Mouse (Mus musculus): ENCODE data around the gene Rprd1b. TPM values are rescaled to one million over a fixed set of nuclear protein-coding genes. Genes with fewer than 3 reads are reported as not detected.
A peak's percentile ranks its signal among the peaks of the same experiment; 100 is the strongest.

Gene Rprd1b
- polyA plus RNA-seq (2015; fragmentation: Nextera tagmentation; extraction: Ambion mirVana): 39.3 and 41.5 TPM in 2 replicates

DNA sequence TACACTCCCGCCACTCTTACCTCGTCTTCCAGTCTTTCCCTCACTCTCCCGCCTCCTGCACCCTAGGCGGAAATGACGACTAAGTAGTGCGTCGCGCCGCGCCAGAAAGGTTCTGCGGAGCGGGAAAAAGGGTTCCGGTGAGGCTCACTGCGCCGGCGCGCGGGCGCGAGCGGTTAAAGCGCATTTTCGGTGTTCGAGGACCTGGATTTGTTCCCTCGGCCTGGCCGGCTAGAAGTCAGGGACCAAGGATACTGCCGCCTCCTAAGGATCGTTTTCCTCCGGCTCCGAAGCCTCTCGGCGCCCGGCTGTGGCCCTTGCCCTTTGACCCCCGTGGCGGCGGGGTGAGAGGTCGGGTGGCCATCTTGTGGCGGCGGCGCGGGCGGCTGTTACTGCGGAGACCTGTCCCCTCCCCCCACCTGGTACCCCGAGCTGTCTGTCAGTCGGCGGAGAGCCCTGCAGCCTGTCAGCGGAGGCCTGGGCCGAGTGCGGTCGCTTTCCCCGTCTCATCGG lies at the start of gene Rprd1b, which contains the start of gene Tti1:
Rprd1b (plus strand) TSS at position 144 of the 510 bp plus-strand sequence.
Tti1 (minus strand) TSS at position 80 of the 510 bp plus-strand sequence.
- peak within 1 kb of the TSS; percentile 95 for H3K4me3 ChIP-seq
- ATAC-seq (ENCODE audit: insufficient number of reproducible peaks, low FRiP score, low TSS enrichment, low read depth): peak; percentile 91
- no peaks in the 10 kb centered on the region for H3K27me3 ChIP-seq
- 0 out of 2 replicates have a peak, but pooled peaks cover 2% of the 10 kb centered on the region for H3K36me3 ChIP-seq
- H3K4me2 ChIP-seq: peak within 1 kb of the TSS; percentile 64
- under 1% methylated on average over 52 of the region's 52 CpGs for WGBS
- H3K4me1 ChIP-seq: peaks cover 25% of the 10 kb centered on the region
- H3K27ac ChIP-seq: peak within 1 kb of the TSS; percentile 98
- no peaks in the 10 kb centered on the region for H3K9me3 ChIP-seq
- peak within 1 kb of the TSS; percentile 94 for H3K9ac ChIP-seq

DNA sequence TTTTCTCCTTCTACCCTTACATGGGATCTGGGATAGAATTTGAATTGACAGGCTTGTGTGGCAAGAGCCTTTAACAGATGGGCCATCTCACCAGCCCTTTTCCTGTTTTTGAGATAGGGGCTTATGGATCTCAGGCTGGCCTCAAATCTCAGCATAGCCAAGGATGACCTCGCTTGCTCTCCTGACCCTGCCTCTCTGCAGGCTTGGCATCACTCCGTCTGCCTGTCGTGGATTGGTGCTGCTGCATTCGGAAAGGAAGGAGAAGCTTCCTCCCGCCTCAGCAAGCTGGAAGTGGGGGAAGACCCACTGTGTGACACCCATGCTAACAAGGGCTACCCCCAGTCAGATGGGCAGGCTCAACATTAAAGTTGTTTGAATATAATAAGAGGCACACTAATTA lies 49.1 kb upstream of the Rprd1b start:
- H3K9ac ChIP-seq: no peak overlapping the region
- H3K4me1 ChIP-seq: peaks cover 15% of the 10 kb centered on the region
- H3K9me3 ChIP-seq: no peaks in the 10 kb centered on the region
- H3K36me3 ChIP-seq: peaks cover 16% of the 10 kb centered on the region
- H3K4me2 ChIP-seq: no peak overlapping the region
- H3K4me3 ChIP-seq: no peak overlapping the region
- no peak overlapping the region for H3K27ac ChIP-seq
- WGBS: 68% methylated on average over 5 of the region's 5 CpGs
- no peak for ATAC-seq (ENCODE audit: insufficient number of reproducible peaks, low FRiP score, low TSS enrichment, low read depth)
- H3K27me3 ChIP-seq: peaks cover 4% of the 10 kb centered on the region; the same call in 1 of the 2 replicates

DNA sequence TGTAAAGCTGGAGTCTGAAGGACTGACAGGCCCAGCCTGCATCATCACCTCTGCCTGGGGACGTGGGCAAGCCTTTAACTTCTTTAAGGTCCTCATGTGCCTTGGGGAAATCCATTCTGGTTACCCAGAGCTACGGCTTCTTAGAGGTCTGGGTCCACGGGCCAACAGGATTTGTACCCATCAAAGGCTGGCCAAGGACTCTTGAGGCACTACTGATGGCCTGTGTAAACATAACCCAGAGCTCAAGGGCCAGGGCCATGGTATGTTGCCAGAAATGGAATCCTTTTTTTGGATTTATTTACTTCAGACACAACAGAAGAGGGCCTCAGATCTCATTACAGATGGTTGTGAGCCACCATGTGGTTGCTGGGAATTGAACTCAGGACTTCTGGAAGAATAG lies 45.6 kb upstream of the Rprd1b start:
- no peaks in the 10 kb centered on the region for H3K4me1 ChIP-seq
- 79% methylated on average over 3 of the region's 3 CpGs for WGBS
- H3K4me2 ChIP-seq: no peak overlapping the region
- no peak for ATAC-seq (ENCODE audit: insufficient number of reproducible peaks, low FRiP score, low TSS enrichment, low read depth)
- no peak overlapping the region for H3K9ac ChIP-seq
- H3K9me3 ChIP-seq: no peaks in the 10 kb centered on the region
- no peaks in the 10 kb centered on the region for H3K27me3 ChIP-seq
- H3K36me3 ChIP-seq: peaks cover 26% of the 10 kb centered on the region
- no peak overlapping the region for H3K27ac ChIP-seq
- no peak overlapping the region for H3K4me3 ChIP-seq

- H3K9me3 ChIP-seq: no peaks in the 10 kb centered on the region
- WGBS: 86% methylated on average over 4 of the region's 4 CpGs
- H3K27me3 ChIP-seq: no peaks in the 10 kb centered on the region
- no peaks in the 10 kb centered on the region for H3K4me1 ChIP-seq
- H3K4me3 ChIP-seq: no peak overlapping the region
- H3K4me2 ChIP-seq: no peak overlapping the region
- peaks cover 26% of the 10 kb centered on the region for H3K36me3 ChIP-seq
- ATAC-seq (ENCODE audit: insufficient number of reproducible peaks, low FRiP score, low TSS enrichment, low read depth): no peak
- H3K9ac ChIP-seq: no peak overlapping the region
- no peak overlapping the region for H3K27ac ChIP-seq
These were observed 45.0 kb upstream of the Rprd1b start for GRCm38 (mm10) chr2:157983276-157983675.

DNA sequence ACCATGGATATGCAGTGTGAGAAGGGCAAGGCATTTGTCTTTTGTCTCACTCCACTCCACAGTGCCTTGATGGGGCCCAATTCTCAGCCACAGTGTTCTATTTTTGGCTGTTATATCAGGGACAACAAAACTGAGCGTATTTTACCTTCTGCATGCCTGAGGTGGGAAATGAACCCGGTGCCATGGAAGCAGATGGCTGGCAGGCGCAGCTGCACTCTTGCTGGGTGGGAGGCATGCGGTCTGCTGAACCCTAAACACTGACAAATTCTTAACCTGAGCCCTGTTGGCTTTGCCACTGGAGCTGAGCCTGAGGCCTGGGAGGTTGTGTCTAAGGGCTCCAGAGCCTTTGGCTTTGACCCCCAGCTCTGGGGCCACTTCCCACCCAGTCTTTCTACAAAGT lies 42.7 kb upstream of the Rprd1b start:
- 77% methylated on average over 4 of the region's 4 CpGs for WGBS
- ATAC-seq (ENCODE audit: insufficient number of reproducible peaks, low FRiP score, low TSS enrichment, low read depth): no peak
- Histone ChIP-seq H3K4me2 (no peak overlapping the region), H3K36me3 (peaks cover 41% of the 10 kb centered on the region), H3K27ac (no peak overlapping the region), H3K4me3 (no peak overlapping the region), H3K27me3 (no peaks in the 10 kb centered on the region), H3K4me1 (no peaks in the 10 kb centered on the region), H3K9ac (no peak overlapping the region), H3K9me3 (no peaks in the 10 kb centered on the region)

- no peaks in the 10 kb centered on the region for H3K27me3 ChIP-seq
- H3K4me3 ChIP-seq: no peak overlapping the region
- no peak overlapping the region for H3K4me2 ChIP-seq
- H3K36me3 ChIP-seq: peaks cover 41% of the 10 kb centered on the region
- no peaks in the 10 kb centered on the region for H3K4me1 ChIP-seq
- no peaks in the 10 kb centered on the region for H3K9me3 ChIP-seq
- WGBS: 82% methylated on average over 6 of the region's 6 CpGs
- H3K9ac ChIP-seq: no peak overlapping the region
- no peak for ATAC-seq (ENCODE audit: insufficient number of reproducible peaks, low FRiP score, low TSS enrichment, low read depth)
- H3K27ac ChIP-seq: no peak overlapping the region
These were observed 42.1 kb upstream of the Rprd1b start for GRCm38 (mm10) chr2:157986235-157986634.

DNA sequence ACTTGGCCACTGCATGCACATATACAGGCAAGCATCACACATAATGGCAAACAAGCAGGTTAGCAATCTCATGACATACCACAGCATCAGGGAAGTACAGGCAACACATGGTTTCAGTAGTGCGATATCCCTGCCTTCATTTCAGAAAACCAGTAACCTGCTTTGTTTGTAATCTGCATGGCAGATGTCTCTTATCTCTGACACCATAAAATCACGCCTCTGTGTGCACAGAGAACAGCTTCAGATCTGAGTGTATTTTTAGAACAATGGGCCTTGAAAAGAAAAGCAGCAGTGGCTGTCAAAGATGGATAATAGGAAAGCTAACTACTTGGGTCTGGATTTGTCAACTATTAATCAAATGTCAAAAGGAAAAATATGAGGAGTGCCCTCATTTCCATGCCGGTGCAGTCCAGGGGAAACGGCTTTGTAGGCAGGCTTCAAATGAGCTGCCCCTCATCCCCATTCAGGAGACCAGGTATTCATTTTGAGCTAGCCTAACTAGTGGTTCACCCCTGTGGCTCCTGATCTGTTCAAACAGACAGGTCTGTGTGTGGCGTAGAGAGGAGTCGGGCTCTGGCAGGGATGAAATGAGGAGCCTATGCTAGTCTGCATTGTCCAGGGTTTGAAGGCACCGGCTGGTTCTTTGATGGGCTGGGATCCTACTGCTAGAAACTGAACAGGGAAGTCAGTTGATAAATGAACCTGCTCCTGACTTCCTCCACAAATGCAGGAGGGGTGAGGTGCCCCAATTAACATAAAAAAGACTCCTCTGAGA lies 39.7 kb upstream of the Rprd1b start:
- Histone ChIP-seq H3K9me3 (no peaks in the 10 kb centered on the region), H3K36me3 (peaks cover 50% of the 10 kb centered on the region), H3K9ac (no peak overlapping the region), H3K4me2 (no peak overlapping the region), H3K27me3 (no peaks in the 10 kb centered on the region), H3K4me3 (no peak overlapping the region), H3K4me1 (no peaks in the 10 kb centered on the region), H3K27ac (no peak overlapping the region)
- 72% methylated on average over 7 of the region's 7 CpGs for WGBS
- no peak for ATAC-seq (ENCODE audit: insufficient number of reproducible peaks, low FRiP score, low TSS enrichment, low read depth)

- no peaks in the 10 kb centered on the region for H3K4me1 ChIP-seq
- H3K36me3 ChIP-seq: peaks cover 60% of the 10 kb centered on the region
- whole genome bisulfite sequencing: 76% methylated on average over 2 of the region's 2 CpGs
These were observed 38.4 kb upstream of the Rprd1b start for GRCm38 (mm10) chr2:157989946-157990345.

DNA sequence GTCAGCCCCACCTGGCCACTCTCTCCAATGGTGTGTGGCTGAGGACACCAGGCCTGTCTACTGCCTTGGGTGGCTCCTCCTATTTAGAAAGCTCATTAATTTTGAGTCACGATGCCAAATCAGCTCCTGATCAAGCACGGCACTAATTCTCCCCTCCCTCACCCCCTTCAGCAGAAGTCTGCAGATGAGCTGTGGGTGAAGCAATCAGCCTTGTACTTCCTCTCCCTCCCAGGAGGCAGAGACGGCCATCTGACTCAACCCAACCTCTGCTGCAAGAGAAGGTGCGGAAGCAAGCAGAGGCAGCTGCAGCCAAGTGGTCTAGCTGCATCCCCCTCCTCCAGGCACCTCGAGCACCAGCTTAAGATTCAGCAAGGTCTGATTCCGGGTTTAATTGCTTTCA lies 37.3 kb upstream of the Rprd1b start:
- no peaks in the 10 kb centered on the region for H3K9me3 ChIP-seq
- 58% methylated on average over 6 of the region's 6 CpGs for WGBS
- no peaks in the 10 kb centered on the region for H3K4me1 ChIP-seq
- H3K27me3 ChIP-seq: no peaks in the 10 kb centered on the region
- H3K9ac ChIP-seq: no peak overlapping the region
- no peak overlapping the region for H3K4me2 ChIP-seq
- no peak for ATAC-seq (ENCODE audit: insufficient number of reproducible peaks, low FRiP score, low TSS enrichment, low read depth)
- no peak overlapping the region for H3K4me3 ChIP-seq
- no peak overlapping the region for H3K27ac ChIP-seq
- H3K36me3 ChIP-seq: peaks cover 68% of the 10 kb centered on the region

More at GRCm38 (mm10) chr2:157989946-157990345, 38.4 kb upstream of the Rprd1b start:
- Histone ChIP-seq H3K27ac (no peak overlapping the region), H3K9me3 (no peaks in the 10 kb centered on the region), H3K4me2 (no peak overlapping the region), H3K9ac (no peak overlapping the region), H3K27me3 (no peaks in the 10 kb centered on the region), H3K4me3 (no peak overlapping the region)
- no peak for ATAC-seq (ENCODE audit: insufficient number of reproducible peaks, low FRiP score, low TSS enrichment, low read depth)

- no peaks in the 10 kb centered on the region for H3K9me3 ChIP-seq
- 84% methylated on average over 4 of the region's 4 CpGs for WGBS
- no peak overlapping the region for H3K9ac ChIP-seq
- H3K36me3 ChIP-seq: peaks cover 73% of the 10 kb centered on the region
- no peak overlapping the region for H3K4me3 ChIP-seq
- no peak for ATAC-seq (ENCODE audit: insufficient number of reproducible peaks, low FRiP score, low TSS enrichment, low read depth)
- H3K27me3 ChIP-seq: no peaks in the 10 kb centered on the region
- no peak overlapping the region for H3K27ac ChIP-seq
- no peak overlapping the region for H3K4me2 ChIP-seq
- no peaks in the 10 kb centered on the region for H3K4me1 ChIP-seq
These were observed 35.8 kb upstream of the Rprd1b start for GRCm38 (mm10) chr2:157992501-157992900.

- no peaks in the 10 kb centered on the region for H3K27me3 ChIP-seq
- H3K4me2 ChIP-seq: no peak overlapping the region
- H3K4me1 ChIP-seq: no peaks in the 10 kb centered on the region
- H3K27ac ChIP-seq: no peak overlapping the region
- no peaks in the 10 kb centered on the region for H3K9me3 ChIP-seq
- no peak overlapping the region for H3K4me3 ChIP-seq
- H3K9ac ChIP-seq: no peak overlapping the region
- 73% methylated on average over 3 of the region's 3 CpGs for WGBS
- peaks cover 37% of the 10 kb centered on the region for H3K36me3 ChIP-seq
- no peak for ATAC-seq (ENCODE audit: insufficient number of reproducible peaks, low FRiP score, low TSS enrichment, low read depth)
These were observed 29.5 kb upstream of the Rprd1b start for GRCm38 (mm10) chr2:157998817-157999216.

- ATAC-seq (ENCODE audit: insufficient number of reproducible peaks, low FRiP score, low TSS enrichment, low read depth): no peak
- WGBS: 78% methylated on average over 6 of the region's 6 CpGs
- no peak overlapping the region for H3K9ac ChIP-seq
These were observed 23.7 kb upstream of the Rprd1b start for GRCm38 (mm10) chr2:158004620-158005019.

More at GRCm38 (mm10) chr2:158004620-158005019, 23.7 kb upstream of the Rprd1b start:
- Histone ChIP-seq H3K36me3 (peaks cover 41% of the 10 kb centered on the region), H3K4me3 (no peak overlapping the region), H3K27ac (no peak overlapping the region), H3K4me1 (no peaks in the 10 kb centered on the region; the same call in 1 of the 2 replicates), H3K9me3 (no peaks in the 10 kb centered on the region), H3K27me3 (no peaks in the 10 kb centered on the region), H3K4me2 (no peak overlapping the region)

Measured in limb, embryonic 15.5 days (tissue).